Mouse (Mus musculus): ENCODE measurements around the gene Fam160b1.
A peak's percentile ranks its signal among the peaks of the same experiment; 100 is the strongest.

The Fam160b1 gene

DNA sequence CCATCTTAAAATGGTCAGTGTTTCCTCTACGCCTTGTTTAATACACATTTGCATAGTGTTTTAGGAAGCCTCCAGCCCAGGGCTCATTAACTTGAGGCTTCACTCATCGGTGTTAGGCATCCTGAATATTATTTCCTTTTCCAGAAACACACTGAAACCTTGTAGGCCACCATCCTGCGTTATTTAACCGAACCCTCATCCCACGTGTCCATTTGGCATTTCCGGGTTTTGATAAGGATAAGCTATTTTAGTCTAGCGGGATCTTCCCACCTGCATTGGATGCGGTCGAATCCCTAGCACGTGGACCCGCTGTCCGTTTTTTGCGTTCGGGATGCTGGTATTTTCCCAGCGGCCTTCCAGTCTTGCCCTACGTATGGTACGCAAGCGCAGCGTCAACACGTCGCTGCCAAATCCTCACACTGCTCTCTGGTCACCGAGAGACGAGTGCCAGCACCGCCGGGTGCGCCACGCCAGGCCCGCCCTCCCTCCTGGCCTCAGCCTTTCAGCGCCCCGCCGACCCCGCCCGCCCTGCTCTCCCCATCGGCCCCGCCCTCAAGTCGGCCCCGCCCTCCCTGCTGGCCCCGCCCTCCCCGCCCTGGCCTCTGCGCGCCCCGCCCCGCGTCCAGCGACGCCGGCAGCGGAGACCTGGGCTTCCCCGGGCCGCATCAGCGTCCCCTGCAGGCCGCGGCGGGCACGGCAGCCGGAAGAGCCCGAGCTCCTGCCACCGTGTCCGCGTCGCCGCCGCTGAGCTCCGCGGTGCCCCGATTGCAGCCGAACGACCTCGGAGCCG is at the start of gene Fam160b1:
Gene Fam160b1, plus strand, starts transcription at position 340 of the 790 bp plus-strand sequence.
- peak; percentile 93 for DNase-seq

GRCm38 (mm10) chr19:57313226-57313625 is 47.3 kb upstream of the Fam160b1 start:
- DNase-seq, result no peak

DNA sequence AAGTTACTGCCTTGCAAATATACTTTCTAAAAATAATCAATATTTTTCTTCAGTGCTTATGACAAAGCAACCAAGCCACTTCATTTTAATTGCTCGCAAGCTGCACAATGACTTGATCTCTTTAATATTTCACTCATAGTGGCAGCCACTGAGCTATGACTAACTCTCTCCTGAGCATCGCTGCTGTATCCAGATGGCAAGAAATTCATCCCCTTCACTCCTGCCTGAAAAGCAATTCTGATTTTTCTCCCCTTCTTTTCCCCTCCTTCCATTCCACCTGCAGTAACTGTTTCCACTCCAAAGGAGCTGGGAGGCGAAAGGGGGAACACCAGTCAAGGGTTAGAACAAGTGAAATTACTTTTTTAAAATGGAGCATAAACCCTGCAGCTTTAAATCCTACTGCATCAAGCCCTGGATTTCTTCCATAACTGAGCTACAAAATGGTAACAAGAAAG is 46.6 kb upstream of the Fam160b1 start:
- DNase-seq, result peak; percentile 48

DNA sequence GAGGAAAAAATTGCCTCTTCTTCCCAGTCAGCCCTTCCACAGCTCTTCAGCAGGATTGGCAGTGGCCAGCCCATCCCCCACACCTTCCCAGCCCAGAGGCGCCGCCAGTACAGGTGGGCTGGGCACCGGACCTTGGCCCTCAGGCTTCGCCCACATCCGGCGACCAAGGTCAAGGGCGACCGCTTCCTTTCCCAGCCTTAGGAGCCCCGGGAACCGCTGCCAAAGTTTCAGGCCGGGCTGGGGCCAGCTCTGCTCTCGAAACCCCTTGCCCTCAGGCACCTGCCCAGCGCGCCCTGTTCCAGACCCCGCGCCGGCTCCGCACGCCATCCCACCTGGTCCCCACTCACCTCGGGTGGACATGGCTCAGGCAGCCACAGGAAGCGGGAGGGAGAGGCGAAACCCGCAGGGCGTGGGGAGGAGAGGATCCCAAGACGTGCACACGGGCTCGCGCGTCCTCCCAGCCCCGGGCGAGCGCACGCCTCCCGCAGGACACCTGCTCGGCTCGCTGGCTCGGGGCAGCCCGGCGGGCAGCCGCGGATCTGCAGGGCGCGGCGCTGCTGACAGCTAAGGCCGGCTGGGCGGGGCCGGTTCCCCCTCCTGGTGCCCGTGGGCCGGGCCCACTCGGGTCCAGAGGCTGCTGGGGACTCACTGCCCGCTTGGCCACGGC is 46.0 kb upstream of the Fam160b1 start, which contains the start of gene Ablim1:
Gene Ablim1, minus strand, starts transcription at position 574 of the 667 bp plus-strand sequence.
- DNase-seq, result peak; percentile 78

DNA sequence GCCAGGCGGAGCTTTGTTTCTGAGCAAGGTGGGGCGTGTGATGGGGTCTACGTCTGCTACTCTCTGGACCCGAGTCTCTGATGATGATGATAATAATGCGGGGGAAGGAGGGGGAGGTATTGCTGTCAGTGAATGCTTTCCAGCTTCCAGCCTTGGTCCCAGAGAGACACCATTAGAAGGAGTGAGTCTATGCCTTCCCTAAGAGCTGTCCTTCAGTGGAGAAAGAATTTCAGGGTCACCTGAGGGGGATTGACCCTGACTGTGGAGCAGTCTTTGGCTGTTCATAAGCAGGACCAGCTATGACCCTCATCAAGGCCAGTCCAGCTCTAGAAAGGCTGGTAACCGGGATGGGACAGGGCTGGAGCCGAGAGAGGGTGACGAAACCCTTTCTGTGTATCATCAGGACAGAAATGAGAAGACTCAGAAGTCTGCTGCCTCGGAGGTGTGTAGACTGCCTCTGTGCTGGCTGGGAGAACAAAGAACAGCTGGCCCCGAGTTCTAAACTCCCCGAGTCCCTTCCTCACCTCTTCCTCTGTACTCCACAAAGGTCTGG is 45.4 kb upstream of the Fam160b1 start:
- no peak for DNase-seq

DNA sequence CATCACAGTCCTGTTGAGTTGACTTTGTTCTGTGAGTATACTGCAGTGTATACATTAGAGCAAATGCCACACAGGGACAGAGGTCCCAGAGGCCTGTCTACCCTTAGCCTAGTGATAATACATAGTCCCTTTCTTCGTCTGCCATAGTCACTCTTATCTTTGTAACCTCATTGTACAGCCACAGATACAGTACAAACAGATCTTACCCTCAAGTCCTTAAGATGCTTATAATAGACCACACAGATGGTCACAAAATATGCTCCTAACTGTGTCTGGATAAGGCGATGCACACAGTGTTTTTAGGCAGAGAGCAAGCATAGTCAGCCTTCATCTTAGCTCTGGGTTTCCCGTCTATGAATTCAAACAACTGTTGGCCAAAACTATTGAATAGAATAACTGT is 43.9 kb upstream of the Fam160b1 start:
- DNase-seq, result no peak

- no peak for DNase-seq
These were observed 39.7 kb upstream of the Fam160b1 start for GRCm38 (mm10) chr19:57320656-57321382.

DNA sequence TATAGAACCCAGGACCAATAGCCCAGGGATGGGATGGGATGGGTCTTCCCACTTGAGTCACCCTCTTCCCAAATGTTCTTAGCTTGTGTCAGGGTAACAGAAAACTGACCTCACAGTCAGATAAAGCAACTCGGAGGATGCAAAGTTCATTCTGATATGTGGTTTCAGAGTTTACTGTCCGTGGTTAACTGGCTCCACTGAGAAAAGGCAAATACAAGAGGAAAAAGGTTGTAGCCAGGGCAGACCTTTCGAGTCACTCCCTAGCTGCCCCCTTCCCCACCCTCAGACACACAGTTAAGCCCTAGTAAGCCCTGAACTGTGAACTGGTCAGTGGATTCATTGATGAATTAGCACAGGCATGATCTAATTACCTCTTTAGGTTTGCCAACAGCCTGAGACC is 38.6 kb upstream of the Fam160b1 start:
- DNase-seq, result no peak

DNA sequence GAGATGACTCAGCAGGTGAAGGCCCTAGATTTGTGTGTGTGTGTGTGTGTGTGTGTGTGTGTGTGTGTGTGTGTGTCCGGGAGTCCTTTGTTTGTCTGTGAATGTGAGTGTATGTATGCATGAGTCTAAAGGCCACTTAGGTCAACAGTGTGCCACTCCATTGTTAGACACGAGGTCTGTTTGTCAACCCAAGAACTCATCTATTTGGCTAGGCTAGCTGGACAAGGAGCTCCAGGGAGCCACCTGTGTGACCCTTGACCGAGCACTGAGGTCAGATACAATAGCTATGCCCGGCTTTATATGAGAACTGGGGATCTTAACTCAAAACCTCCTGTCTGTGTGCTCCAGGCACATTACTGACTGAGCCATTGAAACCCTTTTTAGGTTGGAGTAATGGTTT is 38.0 kb upstream of the Fam160b1 start:
- DNase-seq, result no peak

DNA sequence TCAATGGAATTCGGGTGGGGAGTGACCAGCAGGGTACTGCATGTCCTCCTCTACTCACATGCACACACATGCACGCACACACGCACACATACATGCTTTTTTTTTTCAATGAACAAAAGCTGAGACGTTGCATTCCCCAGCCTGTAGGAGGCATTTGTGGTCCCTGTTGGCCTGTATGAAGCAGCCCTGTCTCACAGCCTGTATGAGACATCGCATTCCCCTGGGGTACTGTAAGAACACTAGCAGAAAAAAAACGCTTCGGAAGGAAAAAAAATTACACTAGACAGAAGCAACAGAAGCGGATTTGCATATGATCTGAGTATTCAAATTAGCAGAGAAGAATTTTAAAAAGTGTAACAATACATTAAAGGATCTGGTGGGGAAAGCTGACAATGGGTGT is 37.4 kb upstream of the Fam160b1 start:
- DNase-seq, result no peak

GRCm38 (mm10) chr19:57325748-57326300 is 34.7 kb upstream of the Fam160b1 start:
- DNase-seq, result peak; percentile 81

GRCm38 (mm10) chr19:57327679-57328078 is 32.8 kb upstream of the Fam160b1 start:
- no peak for DNase-seq

- no peak for DNase-seq
These were observed 32.2 kb upstream of the Fam160b1 start for GRCm38 (mm10) chr19:57328269-57328668.

- peak; percentile 62 for DNase-seq
These were observed 31.7 kb upstream of the Fam160b1 start for GRCm38 (mm10) chr19:57328792-57329191.

DNA sequence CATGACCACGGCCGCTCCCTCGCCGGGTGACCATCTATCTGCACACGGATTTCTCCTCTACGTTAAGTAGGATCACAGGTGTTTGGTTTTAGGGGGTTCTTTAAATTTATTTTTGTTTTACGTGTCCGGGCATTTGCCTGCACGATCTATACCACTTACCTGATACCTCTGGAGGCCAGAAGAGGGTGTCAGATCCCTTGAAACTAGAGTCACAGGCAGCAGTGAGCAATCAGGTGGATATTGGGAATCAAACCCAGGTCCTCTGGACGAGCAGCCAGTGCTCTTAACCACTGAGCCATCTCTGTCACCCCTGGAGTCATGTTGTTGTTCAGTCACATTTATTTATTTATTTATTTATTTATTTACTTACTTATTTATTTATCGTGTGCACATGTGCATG is 30.2 kb upstream of the Fam160b1 start:
- DNase-seq, result no peak

- no peak for DNase-seq
These were observed 29.2 kb upstream of the Fam160b1 start for GRCm38 (mm10) chr19:57331237-57331636.

DNA sequence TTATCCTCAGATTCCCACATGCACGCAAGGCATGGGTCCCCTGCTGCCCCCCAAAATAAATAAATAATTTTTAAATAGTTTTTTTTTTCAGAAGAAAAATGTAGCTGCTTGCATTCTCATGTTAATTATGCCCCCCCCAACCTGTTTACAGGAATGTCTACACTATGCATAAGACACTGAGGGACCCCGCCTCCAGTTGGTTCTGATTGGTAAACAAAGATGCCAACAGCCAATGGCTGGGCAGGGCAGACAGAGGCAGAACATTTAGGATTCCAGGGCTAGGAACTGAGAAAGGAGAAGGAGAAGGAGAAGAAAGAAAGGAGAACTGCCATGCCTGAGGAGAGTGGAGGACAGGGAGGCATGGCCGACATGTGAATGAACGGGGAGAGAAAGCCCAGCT is 27.1 kb upstream of the Fam160b1 start:
- DNase-seq, result no peak

- DNase-seq, result no peak
These were observed 25.3 kb upstream of the Fam160b1 start for GRCm38 (mm10) chr19:57335135-57335534.

- DNase-seq, result no peak
These were observed 21.1 kb upstream of the Fam160b1 start for GRCm38 (mm10) chr19:57339281-57339864.

DNA sequence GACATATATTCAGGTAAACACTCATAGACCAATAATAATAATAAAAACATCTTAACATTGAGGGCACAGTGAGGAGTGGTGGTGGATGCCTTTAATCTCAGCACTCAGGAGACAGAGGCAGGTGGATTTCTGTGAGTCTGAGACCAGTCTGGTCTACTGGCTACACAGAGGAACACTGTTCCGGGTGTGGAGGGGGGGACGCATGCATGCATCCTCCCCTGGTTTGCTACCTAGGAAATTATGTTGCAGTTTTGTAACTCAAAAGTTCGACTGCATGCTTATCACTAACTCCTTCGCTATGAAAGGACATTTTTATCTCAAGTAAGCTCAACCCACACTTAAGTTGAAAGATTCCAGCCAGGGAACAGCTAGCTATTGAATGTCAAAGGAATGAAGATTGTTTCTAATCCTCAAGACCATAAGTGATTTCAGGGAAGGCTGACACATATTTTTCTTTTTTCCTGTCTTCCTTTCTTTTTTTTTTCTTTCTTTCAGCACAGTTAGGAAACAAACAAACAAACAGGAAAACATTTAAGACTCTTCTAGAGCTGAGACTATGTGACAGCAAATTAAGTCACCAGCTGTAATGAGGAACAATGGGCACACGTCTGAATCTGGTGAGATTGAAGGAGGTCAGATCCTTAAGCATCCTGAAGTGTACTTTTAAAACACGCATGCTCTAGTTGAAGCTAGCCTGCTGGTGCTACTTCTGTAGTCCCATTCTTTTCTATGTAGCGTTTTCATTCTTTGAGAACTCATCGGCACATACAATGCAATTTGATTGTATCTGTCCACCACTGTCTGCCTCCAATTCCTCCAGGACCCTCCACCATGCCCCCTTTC is 19.4 kb upstream of the Fam160b1 start:
- DNase-seq, result no peak

- no peak for DNase-seq
These were observed 16.6 kb upstream of the Fam160b1 start for GRCm38 (mm10) chr19:57343860-57344259.

- DNase-seq, result no peak
These were observed 15.8 kb upstream of the Fam160b1 start for GRCm38 (mm10) chr19:57344678-57345077.

Data from cerebellum, adult 8-10 months (tissue).